Mouse (Mus musculus): ENCODE data around the gene Slc35f1. TPM values are rescaled to one million over a fixed set of nuclear protein-coding genes. Genes with fewer than 3 reads are reported as not detected.

Slc35f1 gene
- total and polyA plus RNA-seq, 3 experiments: not detected

DNA sequence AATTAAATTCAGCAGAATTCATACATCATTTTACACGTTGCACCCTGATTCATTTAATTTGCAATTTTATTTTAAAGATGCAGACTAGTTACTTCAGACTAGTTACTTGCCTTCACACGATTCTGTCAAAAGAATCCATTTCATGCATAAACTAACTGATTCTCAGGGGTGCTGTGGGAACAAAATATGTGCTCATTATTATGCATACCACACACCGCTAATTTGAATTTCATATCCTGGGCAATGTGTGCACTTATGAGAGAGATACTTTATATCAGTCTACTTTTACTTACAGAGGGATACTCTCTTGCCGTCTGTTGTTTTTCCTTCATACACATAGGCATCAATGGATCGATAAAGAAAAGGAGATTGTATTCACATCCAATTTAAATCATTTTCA is 228.4 kb downstream of the Slc35f1 start:
- no peak for DNase-seq (ENCODE audit: low read depth, low spot score)
- no peaks in the 10 kb centered on the region for H3K9me3 ChIP-seq (replicated peaks; ENCODE audit: insufficient read depth, low read length)
- H3K27me3 ChIP-seq (ENCODE audit: control insufficient read depth in 1 of 2, insufficient read depth in 2 of 2, low read length in 2 of 2): no peaks in the 10 kb centered on the region

GRCm38 (mm10) chr10:52923143-52923542 is 232.8 kb downstream of the Slc35f1 start:
- H3K36me3 ChIP-seq (ENCODE audit: control insufficient read depth in 1 of 2, insufficient read depth in 2 of 2, low read length in 2 of 2): no peaks in the 10 kb centered on the region
- no peak overlapping the region for H3K27ac ChIP-seq (ENCODE audit: control insufficient read depth, low read depth, low read length)
- TF ChIP-seq TBP (IDR thresholded peaks at IDR 0.05; ENCODE audit: low read depth, low read length): no peak
- H3K4me1 ChIP-seq (ENCODE audit: control insufficient read depth in 1 of 2, insufficient read depth in 2 of 2, low read length in 2 of 2): no peaks in the 10 kb centered on the region
- H3K27me3 ChIP-seq (ENCODE audit: control insufficient read depth in 1 of 2, insufficient read depth in 2 of 2, low read length in 2 of 2): no peaks in the 10 kb centered on the region
- H3K9ac ChIP-seq (ENCODE audit: control insufficient read depth, low read depth, low read length, poor library complexity, severe bottlenecking): no peak overlapping the region
- no peak overlapping the region for H3K4me3 ChIP-seq (ENCODE audit: control insufficient read depth in 1 of 2, insufficient read depth in 1 of 2, low read depth in 2 of 2, low read length in 2 of 2)
- H3K9me3 ChIP-seq (replicated peaks; ENCODE audit: insufficient read depth, low read length): no peaks in the 10 kb centered on the region
- no peak for DNase-seq (ENCODE audit: low read depth, low spot score)
- H3K79me2 ChIP-seq (ENCODE audit: control insufficient read depth, insufficient read depth, low read length, poor library complexity): no peaks in the 10 kb centered on the region

More for the DNA sequence above, 228.4 kb downstream of the Slc35f1 start:
- H3K79me2 ChIP-seq (ENCODE audit: control insufficient read depth, insufficient read depth, low read length, poor library complexity): no peaks in the 10 kb centered on the region
- H3K4me1 ChIP-seq (ENCODE audit: control insufficient read depth in 1 of 2, insufficient read depth in 2 of 2, low read length in 2 of 2): no peaks in the 10 kb centered on the region
- H3K36me3 ChIP-seq (ENCODE audit: control insufficient read depth in 1 of 2, insufficient read depth in 2 of 2, low read length in 2 of 2): no peaks in the 10 kb centered on the region
- H3K4me3 ChIP-seq (ENCODE audit: control insufficient read depth in 1 of 2, insufficient read depth in 1 of 2, low read depth in 2 of 2, low read length in 2 of 2): no peak overlapping the region
- H3K9ac ChIP-seq (ENCODE audit: control insufficient read depth, low read depth, low read length, poor library complexity, severe bottlenecking): no peak overlapping the region
- H3K27ac ChIP-seq (ENCODE audit: control insufficient read depth, low read depth, low read length): no peak overlapping the region
- TF ChIP-seq ZMIZ1 (IDR thresholded peaks at IDR 0.05; ENCODE audit: low read depth, low read length): no peak
- TF ChIP-seq MYC (IDR thresholded peaks at IDR 0.05; ENCODE audit: low read depth, low read length): no peak
- no peak for TF ChIP-seq POLR2AphosphoS2 (IDR thresholded peaks at IDR 0.05; ENCODE audit: low read length)
- TF ChIP-seq POLR2A (IDR thresholded peaks at IDR 0.05; ENCODE audit: control insufficient read depth in 1 of 2, insufficient read depth in 1 of 2, low read depth in 1 of 2, low read length in 2 of 2, poor library complexity in 1 of 2): no peak
- no peak for TF ChIP-seq CHD2 (IDR thresholded peaks at IDR 0.05; ENCODE audit: low read length)
- TF ChIP-seq TAL1 (IDR thresholded peaks at IDR 0.05; ENCODE audit: low read length): no peak
- no peak for TF ChIP-seq JUND (IDR thresholded peaks at IDR 0.05; ENCODE audit: low read depth, low read length)
- no peak for TF ChIP-seq MEF2A (IDR thresholded peaks at IDR 0.05; ENCODE audit: extremely low read depth, insufficient replicate concordance, low read depth, low read length, poor library complexity, severe bottlenecking)
- no peak for TF ChIP-seq E2F4 (IDR thresholded peaks at IDR 0.05; ENCODE audit: borderline replicate concordance, low read depth, low read length)
- TF ChIP-seq MXI1 (IDR thresholded peaks at IDR 0.05; ENCODE audit: low read depth, low read length): no peak
- TF ChIP-seq KAT2A (conservative IDR thresholded peaks at IDR 0.05; ENCODE audit: low read depth, low read length): no peak
- TF ChIP-seq SIN3A (IDR thresholded peaks at IDR 0.05; ENCODE audit: low read length): no peak
- no peak for TF ChIP-seq ZNF384 (IDR thresholded peaks at IDR 0.05; ENCODE audit: low read depth, low read length)
- TF ChIP-seq RCOR1 (IDR thresholded peaks at IDR 0.05; ENCODE audit: low read depth, low read length): no peak
- TF ChIP-seq ETS1 (IDR thresholded peaks at IDR 0.05; ENCODE audit: low read depth, low read length): no peak
- no peak for TF ChIP-seq SMC3 (IDR thresholded peaks at IDR 0.05; ENCODE audit: low read depth, low read length)
- TF ChIP-seq GABPA (IDR thresholded peaks at IDR 0.05; ENCODE audit: low read depth, low read length): no peak

All from MEL (cell line).